Mouse (Mus musculus): ENCODE results near the gene Btrc.

Btrc gene

GRCm38 (mm10) chr19:45530200-45530995 is 166.9 kb downstream of the Btrc start:
- DNase-seq (ENCODE audit: low spot score in 2 of 2), result no peak

GRCm38 (mm10) chr19:45531554-45531953 is 168.0 kb downstream of the Btrc start:
- DNase-seq (ENCODE audit: low spot score in 2 of 2), result no peak

GRCm38 (mm10) chr19:45533617-45534016 is 170.1 kb downstream of the Btrc start:
- DNase-seq (ENCODE audit: low spot score in 2 of 2), result no peak

DNA sequence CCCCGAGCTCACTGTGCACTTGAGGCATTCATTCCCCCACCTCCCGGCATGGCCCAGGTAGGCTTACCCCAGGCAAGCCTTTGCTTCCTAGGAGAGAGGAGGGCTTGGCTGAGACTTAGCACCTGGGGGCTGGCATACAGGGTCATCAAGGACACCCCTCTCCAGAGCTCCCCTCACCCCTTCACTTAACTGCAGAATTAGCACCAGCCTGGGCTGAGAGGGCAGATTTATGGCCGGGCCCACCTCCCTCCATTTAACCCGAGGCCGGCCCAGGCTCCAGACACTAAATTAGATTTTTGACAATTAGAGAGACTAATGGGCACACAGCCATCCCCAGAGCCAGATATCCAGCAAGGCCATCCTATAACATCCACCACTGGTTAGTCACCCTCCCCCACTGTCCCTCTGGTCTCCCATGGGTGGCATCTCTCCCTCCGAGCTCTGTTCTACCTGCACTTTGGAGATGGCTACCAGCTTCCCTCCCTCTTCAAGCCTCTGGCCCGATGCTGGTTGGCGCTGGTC is 171.7 kb downstream of the Btrc start:
- no peak for DNase-seq (ENCODE audit: low spot score in 2 of 2)

DNA sequence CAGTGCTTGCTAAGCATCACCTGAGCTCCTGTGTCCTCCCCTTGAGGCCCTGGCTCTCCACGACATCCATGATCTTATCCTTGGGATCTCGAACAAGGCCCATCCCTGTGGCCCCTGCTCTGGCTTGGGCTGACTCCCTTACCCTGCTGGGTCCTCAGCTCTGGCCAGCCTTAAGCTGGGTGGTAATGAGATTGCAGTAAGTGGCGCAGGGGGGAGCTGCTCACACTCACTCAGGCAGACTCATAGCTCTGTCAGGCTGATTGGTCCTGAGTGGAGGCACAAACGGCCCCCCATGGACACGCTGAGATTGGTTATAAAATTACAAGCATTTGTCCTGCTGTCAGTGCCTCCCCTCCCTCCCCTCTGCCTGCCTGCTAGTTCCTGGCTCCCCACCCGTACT is 172.4 kb downstream of the Btrc start:
- DNase-seq (ENCODE audit: low spot score in 2 of 2), result no peak

DNA sequence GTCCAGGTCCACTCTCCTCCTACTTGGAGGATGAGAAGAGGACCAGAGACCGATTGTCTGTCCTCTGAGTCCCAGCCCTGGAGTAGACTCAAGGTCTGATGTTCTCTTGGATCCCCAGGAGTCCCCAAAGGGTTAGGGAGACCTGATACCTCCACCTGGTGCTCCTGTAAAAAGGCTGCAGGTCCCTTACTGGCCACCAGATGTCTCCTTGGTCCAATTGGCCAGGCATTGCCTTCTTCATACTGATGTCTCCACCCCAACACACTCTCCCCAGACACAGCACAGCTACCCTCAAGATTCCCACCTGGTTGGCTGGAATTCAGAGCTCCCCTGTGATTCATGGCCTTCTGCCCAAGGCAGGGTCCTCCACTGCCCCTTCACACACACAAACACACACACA is 174.0 kb downstream of the Btrc start:
- peak; percentile 59 to 77 for DNase-seq (ENCODE audit: low spot score in 2 of 2)

DNA sequence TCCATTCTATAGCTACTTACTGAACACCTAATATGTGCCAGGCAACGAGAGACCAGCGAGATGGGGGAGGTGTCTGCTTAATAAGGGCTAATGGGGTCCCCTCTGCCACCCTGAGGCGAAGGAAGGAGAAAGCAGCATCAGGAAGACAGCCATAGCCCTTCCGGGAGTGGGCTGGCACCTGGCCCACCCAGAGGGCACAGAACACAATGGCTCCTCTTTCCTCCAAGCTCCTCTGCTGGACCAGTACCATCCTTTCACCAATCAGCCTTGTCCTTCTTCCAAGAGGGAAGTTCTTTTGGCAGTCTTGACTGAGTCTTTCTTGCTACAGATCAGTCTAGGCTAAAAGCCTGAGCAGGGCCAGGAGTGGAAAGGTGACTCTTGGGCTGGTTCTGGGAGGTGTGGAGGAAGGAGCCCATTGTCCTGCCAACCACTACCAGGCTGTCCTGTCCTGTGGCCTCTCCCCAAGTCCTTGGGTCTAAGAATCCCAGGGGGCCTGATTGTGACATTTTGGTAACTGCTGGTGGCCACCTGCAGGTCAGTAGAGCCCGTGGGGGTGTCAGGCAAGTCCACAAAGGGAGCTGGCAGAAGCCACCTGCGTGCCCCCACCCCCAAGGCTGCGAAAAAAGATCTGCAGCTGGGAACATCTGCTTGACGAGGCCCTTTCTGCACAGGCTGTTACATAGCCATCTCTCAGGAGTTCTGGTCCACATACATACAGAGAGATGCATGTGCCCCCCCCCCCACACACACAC is 177.3 kb downstream of the Btrc start:
- no peak for DNase-seq (ENCODE audit: low spot score in 2 of 2)

GRCm38 (mm10) chr19:45541409-45542041 is 178.0 kb downstream of the Btrc start:
- peak in 1 of 2 experiments; percentile 53 for DNase-seq (ENCODE audit: low spot score in 2 of 2)

DNA sequence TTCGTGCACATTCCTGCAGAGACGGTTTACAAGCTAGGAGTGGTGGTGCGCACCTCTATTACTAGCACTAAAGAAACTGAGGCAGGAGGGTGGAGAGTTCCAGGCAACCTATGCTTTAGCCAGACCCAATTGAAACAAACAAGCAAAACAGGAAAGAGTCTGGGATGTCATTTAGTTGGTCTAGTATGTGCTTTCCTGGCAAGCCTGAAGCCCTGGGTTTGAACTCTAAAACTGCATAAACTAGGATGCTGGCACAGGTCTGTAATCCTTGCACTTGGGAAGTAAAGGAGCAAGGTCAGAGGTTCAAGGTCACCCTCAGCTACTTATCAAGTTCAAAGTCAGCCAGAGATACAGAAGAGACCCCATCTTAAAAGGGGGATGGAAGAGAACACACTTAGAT is 178.5 kb downstream of the Btrc start:
- DNase-seq (ENCODE audit: low spot score in 2 of 2), result no peak

DNA sequence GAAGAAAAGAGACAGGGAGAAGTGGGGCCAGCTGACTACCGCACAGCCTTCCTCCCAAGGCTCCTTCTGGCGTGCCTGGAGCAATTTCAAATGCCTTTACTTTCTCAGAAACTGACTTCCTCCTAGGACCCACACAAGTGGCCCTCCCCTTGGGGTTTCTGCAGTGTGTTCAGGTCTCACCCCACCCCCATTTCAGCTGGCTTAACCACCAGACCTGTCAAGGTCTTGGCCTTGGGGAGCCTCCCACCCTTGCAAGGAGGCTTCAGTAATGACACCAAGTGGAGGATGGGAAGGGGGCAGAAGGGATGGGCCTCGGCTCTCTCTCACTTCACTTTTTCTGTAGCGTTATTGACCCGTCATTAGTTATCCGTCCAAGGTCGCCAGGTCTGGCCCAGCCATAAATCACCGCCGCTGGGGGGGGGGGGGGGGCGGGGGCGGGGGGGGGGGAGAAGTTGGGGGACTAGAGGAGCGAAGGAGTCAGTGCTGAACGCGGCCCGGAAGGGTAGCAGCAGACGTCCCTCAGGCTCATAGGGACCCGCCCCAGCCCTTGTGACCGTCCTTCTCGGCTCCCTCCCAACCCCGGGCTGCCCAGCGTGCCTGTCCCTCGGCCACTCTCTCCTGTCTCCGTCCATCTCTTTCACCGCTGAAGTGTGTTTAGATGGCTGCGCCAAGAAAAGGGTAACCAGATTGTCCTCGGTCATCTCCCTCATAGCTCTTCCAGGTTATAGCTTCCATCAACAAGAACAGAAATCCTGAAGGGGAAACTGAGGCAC is 180.8 kb downstream of the Btrc start:
- peak in 1 of 2 experiments; percentile 40 for DNase-seq (ENCODE audit: low spot score in 2 of 2)

DNA sequence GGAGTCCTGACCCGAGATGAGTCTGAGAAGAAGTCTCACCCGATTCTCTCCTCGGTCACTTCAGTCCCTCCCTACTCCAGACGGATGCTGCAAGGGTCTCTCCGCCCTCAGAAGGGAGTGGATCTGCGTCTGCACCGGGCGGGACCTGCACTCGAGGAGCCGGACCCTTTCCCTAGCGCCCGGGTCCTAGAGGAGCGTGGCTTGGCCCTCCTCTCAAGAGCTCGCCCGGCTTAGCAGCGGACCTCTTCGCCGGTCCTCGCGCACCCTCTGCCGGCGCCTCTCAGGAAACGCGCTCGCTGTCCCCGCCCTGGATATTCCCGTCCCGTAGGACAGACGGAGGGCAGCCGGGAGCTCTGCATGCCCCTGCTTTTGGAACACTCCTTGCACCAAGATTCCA is 181.4 kb downstream of the Btrc start:
- peak; percentile 76 to 82 for DNase-seq (ENCODE audit: low spot score in 2 of 2)

DNA sequence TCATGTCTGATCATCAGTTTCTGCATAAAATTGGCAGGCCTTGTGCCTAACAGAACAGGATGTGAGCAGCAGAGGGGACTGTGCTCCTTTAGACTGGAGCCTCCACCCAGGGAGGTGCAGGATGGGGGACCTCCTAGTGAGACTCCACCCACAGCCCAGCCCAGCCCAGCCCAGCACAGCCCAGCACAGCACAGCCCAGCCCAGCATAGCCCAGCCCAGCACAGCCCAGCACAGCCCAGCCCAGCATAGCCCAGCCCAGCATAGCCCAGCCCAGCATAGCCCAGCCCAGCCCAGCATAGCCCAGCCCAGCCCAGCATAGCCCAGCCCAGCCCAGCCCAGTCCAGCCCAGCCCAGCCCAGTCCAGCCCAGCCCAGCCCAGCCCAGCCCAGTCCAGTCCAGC is 184.7 kb downstream of the Btrc start:
- DNase-seq (ENCODE audit: low spot score in 2 of 2), result peak in 1 of 2 experiments; percentile 30

GRCm38 (mm10) chr19:45549128-45549915 is 185.8 kb downstream of the Btrc start:
- no peak for DNase-seq (ENCODE audit: low spot score in 2 of 2)

DNA sequence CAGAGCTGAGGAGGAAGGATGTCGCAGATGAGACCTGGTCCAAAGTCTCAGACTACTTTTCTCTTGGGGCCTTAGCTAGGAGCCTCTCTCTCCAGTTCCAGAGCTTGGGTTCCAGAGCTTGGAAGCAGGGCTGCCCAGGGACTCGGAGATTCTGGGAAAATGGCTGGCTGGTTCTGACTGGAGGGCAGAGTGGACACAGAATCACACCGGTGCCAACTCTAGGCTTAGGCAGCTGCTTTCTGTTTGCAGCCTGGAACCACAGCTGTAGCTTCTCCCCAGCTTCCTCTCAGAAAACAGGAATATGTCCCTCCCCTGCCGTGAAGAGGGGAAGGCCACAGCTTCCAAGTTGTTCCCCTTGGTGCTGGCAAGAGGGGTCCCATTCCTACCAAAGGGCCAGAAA is 186.4 kb downstream of the Btrc start:
- DNase-seq (ENCODE audit: low spot score in 2 of 2), result no peak

- no peak for DNase-seq (ENCODE audit: low spot score in 2 of 2)
Measured at GRCm38 (mm10) chr19:45552187-45552586, 188.7 kb downstream of the Btrc start.

- no peak for DNase-seq (ENCODE audit: low spot score in 2 of 2)
Measured at GRCm38 (mm10) chr19:45554136-45554535, 190.6 kb downstream of the Btrc start.

- peak; percentile 72 to 86 for DNase-seq (ENCODE audit: low spot score in 2 of 2)
Measured at GRCm38 (mm10) chr19:45560153-45560890, 196.8 kb downstream of the Btrc start, which contains the start of the genes Poll and Gm17018. Poll (minus strand) TSS chr19:45560531. Gm17018 (plus strand) TSS chr19:45560615.

GRCm38 (mm10) chr19:45565925-45566715 is 202.6 kb downstream of the Btrc start:
- no peak for DNase-seq (ENCODE audit: low spot score in 2 of 2)

DNA sequence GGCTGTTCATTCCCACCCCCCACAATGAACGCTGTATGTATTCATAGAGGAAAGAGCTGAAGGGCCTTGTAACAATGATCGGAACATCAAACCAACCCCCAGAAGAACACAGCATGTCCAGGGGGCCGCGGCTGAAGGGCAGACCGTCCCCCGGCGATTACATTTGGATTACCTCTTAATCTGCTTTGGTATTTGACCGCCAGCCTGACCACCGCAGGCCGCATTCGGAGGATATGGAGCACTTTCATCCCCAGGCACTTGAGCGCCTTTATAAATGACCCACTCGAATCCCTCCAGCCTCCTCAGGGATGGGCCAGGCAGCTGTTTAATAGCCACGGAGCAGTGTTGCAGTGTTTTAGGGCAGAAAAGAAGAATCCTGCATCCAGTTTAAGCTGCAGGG is 203.8 kb downstream of the Btrc start:
- no peak for DNase-seq (ENCODE audit: low spot score in 2 of 2)
